Mouse (Mus musculus): ENCODE data around the gene Ubn1. TPM values are rescaled to one million over a fixed set of nuclear protein-coding genes. Genes with fewer than 3 reads are reported as not detected.

Gene Ubn1
- 10 to 100 TPM; 41.4 to 42.1 TPM for total RNA-seq (2021)

GRCm38 (mm10) chr16:5049774-5050234 lies at the start of gene Ubn1, which contains the start of gene Glyr1:
Gene Ubn1, plus strand, starts transcription at chr16:5050057.
Gene Glyr1, minus strand, starts transcription at chr16:5049863.
- DNase-seq (ENCODE audit: extremely low spot score in 1 of 2, low spot score in 1 of 2) = peak; percentile 95 to 97

- no peak for DNase-seq (ENCODE audit: extremely low spot score in 1 of 2, low spot score in 1 of 2)
Measured at GRCm38 (mm10) chr16:5000611-5001010, 49.2 kb upstream of the Ubn1 start.

GRCm38 (mm10) chr16:5007067-5007466 lies 42.8 kb upstream of the Ubn1 start, which contains the start of gene Smim22:
Gene Smim22, plus strand, starts transcription at chr16:5007288.
- DNase-seq (ENCODE audit: extremely low spot score in 1 of 2, low spot score in 1 of 2) = no peak

- no peak for DNase-seq (ENCODE audit: extremely low spot score in 1 of 2, low spot score in 1 of 2)
Measured at GRCm38 (mm10) chr16:5007492-5007891, 42.4 kb upstream of the Ubn1 start.

- DNase-seq (ENCODE audit: extremely low spot score in 1 of 2, low spot score in 1 of 2) = no peak
Measured at GRCm38 (mm10) chr16:5008076-5008475, 41.8 kb upstream of the Ubn1 start.

- DNase-seq (ENCODE audit: extremely low spot score in 1 of 2, low spot score in 1 of 2) = no peak
Measured at GRCm38 (mm10) chr16:5010371-5010935, 39.4 kb upstream of the Ubn1 start.

- DNase-seq (ENCODE audit: extremely low spot score in 1 of 2, low spot score in 1 of 2) = no peak
Measured at GRCm38 (mm10) chr16:5011285-5011684, 38.6 kb upstream of the Ubn1 start.

GRCm38 (mm10) chr16:5012036-5013005 lies 37.5 kb upstream of the Ubn1 start:
- DNase-seq (ENCODE audit: extremely low spot score in 1 of 2, low spot score in 1 of 2) = no peak

- peak; percentile 88 to 96 for DNase-seq (ENCODE audit: extremely low spot score in 1 of 2, low spot score in 1 of 2)
Measured at GRCm38 (mm10) chr16:5013054-5013838, 36.6 kb upstream of the Ubn1 start, which contains the start of gene Rogdi. Gene Rogdi, minus strand, starts transcription at chr16:5013553.

GRCm38 (mm10) chr16:5014578-5014977 lies 35.3 kb upstream of the Ubn1 start:
- no peak for DNase-seq (ENCODE audit: extremely low spot score in 1 of 2, low spot score in 1 of 2)

GRCm38 (mm10) chr16:5024021-5024420 lies 25.8 kb upstream of the Ubn1 start:
- no peak for DNase-seq (ENCODE audit: extremely low spot score in 1 of 2, low spot score in 1 of 2)

GRCm38 (mm10) chr16:5029847-5030246 lies 20.0 kb upstream of the Ubn1 start:
- DNase-seq (ENCODE audit: extremely low spot score in 1 of 2, low spot score in 1 of 2) = no peak

- DNase-seq (ENCODE audit: extremely low spot score in 1 of 2, low spot score in 1 of 2) = no peak
Measured at GRCm38 (mm10) chr16:5035591-5035990, 14.3 kb upstream of the Ubn1 start.

GRCm38 (mm10) chr16:5036649-5037234 lies 13.1 kb upstream of the Ubn1 start:
- DNase-seq (ENCODE audit: extremely low spot score in 1 of 2, low spot score in 1 of 2) = no peak

GRCm38 (mm10) chr16:5045322-5045721 lies 4.5 kb upstream of the Ubn1 start:
- no peak for DNase-seq (ENCODE audit: extremely low spot score in 1 of 2, low spot score in 1 of 2)

- DNase-seq (ENCODE audit: extremely low spot score in 1 of 2, low spot score in 1 of 2) = no peak
Measured at GRCm38 (mm10) chr16:5049182-5049773, 579 bp upstream of the Ubn1 start.

GRCm38 (mm10) chr16:5050251-5051110 lies 624 bp downstream of the Ubn1 start:
- peak in 1 of 2 experiments; percentile 52 for DNase-seq (ENCODE audit: extremely low spot score in 1 of 2, low spot score in 1 of 2)

GRCm38 (mm10) chr16:5058114-5058513 lies 8.3 kb downstream of the Ubn1 start:
- no peak for DNase-seq (ENCODE audit: extremely low spot score in 1 of 2, low spot score in 1 of 2)

GRCm38 (mm10) chr16:5063472-5063871 lies 13.6 kb downstream of the Ubn1 start:
- DNase-seq (ENCODE audit: extremely low spot score in 1 of 2, low spot score in 1 of 2) = no peak
